Mouse (Mus musculus) central nervous system, embryonic 11.5 days (tissue): ENCODE data around the gene Hpn. TPM values are rescaled to one million over a fixed set of nuclear protein-coding genes. Genes with fewer than 3 reads are reported as not detected.

ENCODE experiments used
- polyA plus RNA-seq: library from polyadenylated mRNA; depleted of rRNA; stranded (reverse); fragments of >200 nt; gene quantifications from 2 replicates; pipeline ENCODE4 v1.2.3, GENCODE M21; 2012; rRNA removed

The Hpn gene
- 3.0 and 3.2 TPM in 2 replicates for polyA plus RNA-seq

DNA sequence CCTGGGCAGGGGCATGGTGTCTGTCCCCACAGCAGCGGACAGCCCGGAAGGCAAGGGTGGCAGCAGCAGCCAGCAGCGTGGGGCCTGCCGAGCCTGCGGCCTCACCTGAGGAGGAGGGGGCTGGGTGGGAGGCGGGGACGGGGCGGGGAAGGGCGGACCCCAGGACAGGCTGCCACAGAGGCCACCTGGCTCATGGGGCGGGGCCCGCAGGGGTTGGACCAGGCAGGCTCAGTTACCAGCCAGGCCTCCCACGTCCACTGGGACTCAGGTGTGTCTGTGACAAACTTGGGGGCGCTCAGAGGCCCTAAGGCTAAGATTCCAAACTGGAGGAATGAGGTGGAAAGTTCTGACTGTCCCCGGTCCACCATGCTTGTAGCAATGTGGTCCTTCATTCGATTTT, at the start of gene Hpn:
TSS of gene Hpn (minus strand) at position 109 of the 400 bp plus-strand sequence.

GRCm38 (mm10) chr7:31155296-31156033, 40.4 kb upstream of the Hpn start, which contains the start of gene Gramd1a:
TSS of gene Gramd1a (minus strand) at chr7:31155896.

GRCm38 (mm10) chr7:31126851-31127724, 12.0 kb upstream of the Hpn start, which contains the start of gene Scn1b:
TSS of gene Scn1b (minus strand) at chr7:31127003.

GRCm38 (mm10) chr7:31076492-31076891, 38.6 kb downstream of the Hpn start, which contains the start of gene Fxyd3:
TSS of gene Fxyd3 (minus strand) at chr7:31076704.

GRCm38 (mm10) chr7:31059108-31059507, 56.0 kb downstream of the Hpn start, which contains the start of gene Lgi4:
TSS of gene Lgi4 (plus strand) at chr7:31059342.

DNA sequence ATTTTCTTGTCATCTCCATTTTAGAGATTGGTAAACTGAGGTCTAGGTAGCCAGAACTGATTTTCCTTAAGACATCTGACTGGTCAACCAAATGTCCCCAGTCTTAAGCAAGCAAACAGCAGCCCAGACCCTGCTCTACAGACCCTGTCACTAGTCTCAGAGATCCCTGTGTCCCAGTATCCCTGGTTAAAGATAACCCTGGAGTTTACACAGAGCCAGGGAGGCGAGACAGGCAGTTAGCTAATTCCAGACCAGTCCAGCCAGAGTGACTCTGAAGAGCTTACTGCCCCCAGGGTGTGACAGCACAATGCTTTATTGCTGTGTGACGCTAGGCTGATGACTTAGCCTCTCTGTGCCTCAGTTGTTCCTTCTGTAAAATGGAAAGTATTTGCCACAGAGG, 58.0 kb downstream of the Hpn start, which contains the start of gene Fxyd1:
TSS of gene Fxyd1 (minus strand) at position 129 of the 400 bp plus-strand sequence.

GRCm38 (mm10) chr7:31051321-31052021, 63.6 kb downstream of the Hpn start, which contains the start of gene Fxyd7:
TSS of gene Fxyd7 (minus strand) at chr7:31051467.

Other genes with a start within 250 kb of the Hpn start
- gene Cd22, start 234.9 kb downstream of the Hpn start, polyA plus RNA-seq: 0.01 and 0.05 TPM in 2 replicates
- 0.26 and 0.46 TPM in 2 replicates for gene Mag, start 200.4 kb downstream of the Hpn start, polyA plus RNA-seq
- gene Hamp2, start 190.6 kb downstream of the Hpn start, polyA plus RNA-seq: not detected in 2 replicates
- gene Hamp, start 171.3 kb downstream of the Hpn start, polyA plus RNA-seq: not detected in 2 replicates
- 97.2 and 156 TPM in 2 replicates for gene Usf2, start 158.5 kb downstream of the Hpn start, polyA plus RNA-seq
- gene Lsr, start 141.8 kb downstream of the Hpn start, polyA plus RNA-seq: 15.1 and 19.4 TPM in 2 replicates
- gene Fam187b, start 141.5 kb downstream of the Hpn start, polyA plus RNA-seq: 0.60 and 0.68 TPM in 2 replicates
- 5.5 and 7.8 TPM in 2 replicates for gene Fxyd5, start 72.8 kb downstream of the Hpn start, polyA plus RNA-seq
- gene Fxyd7, start 63.8 kb downstream of the Hpn start, polyA plus RNA-seq: 5.0 and 10.5 TPM in 2 replicates
- 8.6 and 18.0 TPM in 2 replicates for gene Fxyd1, start 58.1 kb downstream of the Hpn start, polyA plus RNA-seq
- gene Lgi4, start 55.9 kb downstream of the Hpn start, polyA plus RNA-seq: 1.8 and 3.3 TPM in 2 replicates
- 0.89 and 4.8 TPM in 2 replicates for gene Fxyd3, start 38.6 kb downstream of the Hpn start, polyA plus RNA-seq
- 1.2 and 2.5 TPM in 2 replicates for gene Scn1b, start 11.7 kb upstream of the Hpn start, polyA plus RNA-seq
- 209 and 271 TPM in 2 replicates for gene Gramd1a, start 40.6 kb upstream of the Hpn start, polyA plus RNA-seq
- not detected in 2 replicates for gene Scgb2b2, start 175.2 kb upstream of the Hpn start, polyA plus RNA-seq
- gene Scgb1b2, start 176.5 kb upstream of the Hpn start, polyA plus RNA-seq: not detected in 2 replicates
- gene Scgb2b3, start 246.8 kb upstream of the Hpn start, polyA plus RNA-seq: not detected in 2 replicates